Mouse (Mus musculus) brain, embryonic 14.5 days (tissue): Measurements from ENCODE around the gene Ccl2. TPM values are rescaled to one million over a fixed set of nuclear protein-coding genes. Genes with fewer than 3 reads are reported as not detected.

Experiments used
- DNase-seq: peaks from one replicate; pipeline ENCODE4 v3.0.0-alpha.2; 2011; ENCODE audit warnings: low read depth
- CTCF ChIP-seq: fragments of 200-500 bp; IDR thresholded peaks from 2 replicates; pipeline ENCODE4 v1.5.1; 2012; ENCODE audit warnings: inconsistent platforms, mild to moderate bottlenecking, moderate library complexity, borderline replicate concordance; ENCODE audit not compliant: insufficient read depth, insufficient read length; ENCODE audit errors: extremely low read depth
- POLR2A ChIP-seq: fragments of 200-500 bp; IDR thresholded peaks from 2 replicates; pipeline ENCODE4 v1.6.1; 2012; ENCODE audit warnings: mild to moderate bottlenecking, inconsistent platforms, borderline replicate concordance; ENCODE audit not compliant: poor library complexity, insufficient read depth, insufficient read length, severe bottlenecking; ENCODE audit errors: extremely low read depth
- polyA plus RNA-seq: library from polyadenylated mRNA; depleted of rRNA; stranded (reverse); fragments of >200 nt; gene quantifications from 2 replicates; pipeline ENCODE4 v1.2.3, GENCODE M21; 2012; rRNA removed

Gene Ccl2
- polyA plus RNA-seq, 1 experiment = 0.72 TPM

- TF ChIP-seq CTCF (no peak), POLR2A (no peak)
- no peak for DNase-seq
Measured at GRCm38 (mm10) chr11:82077031-82077430, 41.7 kb downstream of the Ccl2 start.

GRCm38 (mm10) chr11:82078136-82078730 is 42.9 kb downstream of the Ccl2 start:
- DNase-seq = no peak
- no peak for TF ChIP-seq CTCF
- TF ChIP-seq POLR2A = no peak

DNA sequence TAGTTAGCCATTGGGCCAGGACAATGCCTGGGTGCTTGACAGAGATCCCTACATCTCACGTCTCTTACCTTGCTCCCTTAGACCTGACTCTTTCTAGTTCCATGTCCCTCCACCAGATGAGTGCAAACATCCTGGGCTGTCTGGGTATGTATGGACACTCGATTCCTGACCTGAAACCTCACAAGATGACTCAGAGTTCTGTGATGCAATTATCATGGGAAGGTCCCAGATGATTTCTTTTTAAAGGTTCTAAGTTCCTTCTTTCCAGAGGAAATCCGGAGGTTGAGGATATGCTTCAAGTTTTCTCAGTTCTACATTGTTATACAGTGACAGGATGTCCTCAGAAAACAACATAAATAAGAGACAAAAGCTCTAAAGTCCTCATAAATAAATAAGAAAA is 45.5 kb downstream of the Ccl2 start:
- no peak for DNase-seq
- TF ChIP-seq CTCF = no peak
- no peak for TF ChIP-seq POLR2A

GRCm38 (mm10) chr11:82084360-82084759 is 49.0 kb downstream of the Ccl2 start:
- no peak for TF ChIP-seq CTCF
- no peak for TF ChIP-seq POLR2A
- no peak for DNase-seq

Other genes starting within 250 kb of the Ccl2 start
- 0.01 TPM in 1 of 2 replicates, not detected in the other for gene 5530401A14Rik, start 174.9 kb upstream of the Ccl2 start, polyA plus RNA-seq
- 12.4 and 24.0 TPM in 2 replicates for gene Asic2, start 67.1 kb upstream of the Ccl2 start, polyA plus RNA-seq
- gene Gm17268, start 3.0 kb downstream of the Ccl2 start, polyA plus RNA-seq = not detected in 2 replicates
- 0.18 and 0.40 TPM in 2 replicates for gene Ccl7, start 10.1 kb downstream of the Ccl2 start, polyA plus RNA-seq
- gene Ccl11, start 22.3 kb downstream of the Ccl2 start, polyA plus RNA-seq = 0.31 and 0.37 TPM in 2 replicates
- 1.1 and 1.3 TPM in 2 replicates for gene Ccl12, start 66.3 kb downstream of the Ccl2 start, polyA plus RNA-seq
- not detected in 2 replicates for gene Ccl8, start 79.6 kb downstream of the Ccl2 start, polyA plus RNA-seq